Mouse (Mus musculus): ENCODE data around the gene Rpl38.
"Not testable (repeated sequence)": the region's sequence is repeated elsewhere in the genome, so short reads cannot be mapped to it uniquely, and the experiment has no call there.

The Rpl38 gene

DNA sequence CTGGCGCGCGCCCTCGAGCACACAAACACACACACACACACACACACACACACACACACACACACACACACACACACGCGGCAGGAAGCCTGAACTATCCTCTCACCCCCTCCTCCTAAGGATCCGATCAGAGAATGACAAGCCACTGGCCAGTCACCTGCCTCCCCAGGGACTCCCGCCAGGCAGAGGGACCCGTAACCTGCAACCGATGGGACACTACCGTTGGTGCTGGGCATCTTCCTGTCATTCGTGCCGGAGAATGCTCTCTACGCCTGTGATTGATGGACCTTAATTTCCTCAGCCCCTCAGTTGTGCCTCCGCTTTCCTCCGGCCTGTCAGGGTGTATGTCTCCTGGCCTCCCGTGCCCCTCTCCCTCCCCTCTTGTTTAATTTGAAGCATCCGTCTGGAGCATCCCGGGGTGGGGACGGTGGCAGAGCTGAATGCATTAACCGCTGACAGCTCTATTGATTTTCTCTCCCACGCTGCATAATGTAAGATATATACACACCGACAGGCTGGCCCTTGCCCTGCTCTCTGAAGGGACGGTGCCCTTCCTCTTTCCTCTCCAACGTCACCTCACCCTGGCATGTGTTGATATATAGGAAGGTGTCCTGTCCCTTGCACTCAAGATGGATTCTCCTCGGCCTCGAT lies 11.2 kb upstream of the Rpl38 start:
- DNase-seq (ENCODE audit: low read depth) = no peak

DNA sequence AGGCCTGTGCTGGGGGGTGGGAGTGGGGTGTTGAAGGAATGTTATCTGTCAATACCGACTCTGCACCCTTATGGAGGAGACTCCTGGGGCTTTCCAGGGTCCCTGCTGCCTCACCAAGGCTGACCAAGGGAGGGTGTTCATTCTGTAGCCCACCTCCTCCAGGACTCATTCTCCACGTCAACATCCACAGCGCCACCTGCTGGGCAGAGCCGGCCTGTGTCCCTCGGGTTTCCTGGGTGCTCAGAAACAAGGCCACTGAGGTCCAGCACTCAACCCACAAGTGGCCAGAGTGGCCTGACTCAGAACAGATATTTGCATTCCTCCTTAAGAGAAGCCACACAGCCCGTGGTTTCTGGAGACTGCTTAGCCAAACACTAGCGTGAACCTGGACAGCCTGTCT lies 10.6 kb upstream of the Rpl38 start:
- peak; percentile 76 for DNase-seq (ENCODE audit: low read depth)

DNA sequence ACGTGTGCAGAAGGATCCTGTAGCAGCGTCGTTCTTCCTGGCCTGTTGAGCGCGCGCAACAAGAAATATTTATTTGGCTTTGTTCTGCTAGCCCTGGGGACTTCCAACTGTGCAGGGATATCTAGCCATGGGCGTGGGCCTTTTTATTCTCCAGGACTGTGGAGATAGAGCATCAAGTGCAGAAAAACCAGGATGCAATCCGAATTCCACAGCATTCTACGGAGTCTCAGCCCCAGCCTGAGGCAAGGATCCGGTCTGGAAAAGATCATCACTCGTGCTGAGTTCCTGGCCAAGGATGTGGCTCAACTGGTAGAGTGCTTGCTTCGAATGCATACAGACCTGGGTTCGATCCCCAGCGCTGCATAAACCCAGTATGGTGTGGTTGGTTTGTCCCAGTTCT lies 6.2 kb upstream of the Rpl38 start:
- DNase-seq (ENCODE audit: low read depth) = no peak

DNA sequence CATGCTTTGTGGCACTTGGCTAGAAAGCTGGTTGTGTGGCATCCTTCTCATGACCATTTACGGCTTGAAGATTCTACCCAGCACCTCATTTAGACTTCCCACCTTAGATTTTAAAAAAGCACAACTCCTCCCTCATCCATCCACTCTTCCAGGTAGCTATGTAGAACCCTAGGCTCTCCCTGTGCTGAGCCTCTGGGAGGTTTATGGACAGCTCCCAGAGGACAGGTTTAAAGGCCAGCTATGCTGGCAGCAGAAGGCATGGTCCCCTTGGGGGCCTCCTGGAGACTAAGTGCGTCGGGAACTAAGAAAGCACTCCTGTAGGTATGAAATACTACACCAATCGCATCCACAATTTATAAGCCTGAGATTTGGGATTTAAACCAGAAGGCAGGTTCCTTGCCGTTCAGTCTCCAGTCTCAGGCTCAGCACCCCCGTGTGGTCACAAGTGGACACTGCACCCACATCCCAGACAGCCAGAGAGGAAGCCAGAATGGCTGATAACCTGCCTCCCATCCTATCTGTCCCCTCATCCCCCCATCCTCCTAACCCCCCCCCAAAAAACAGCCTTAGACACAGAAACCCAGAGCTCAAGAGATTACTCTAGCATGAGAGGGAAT lies 5.5 kb upstream of the Rpl38 start:
- peak; percentile 74 for DNase-seq (ENCODE audit: low read depth)

DNA sequence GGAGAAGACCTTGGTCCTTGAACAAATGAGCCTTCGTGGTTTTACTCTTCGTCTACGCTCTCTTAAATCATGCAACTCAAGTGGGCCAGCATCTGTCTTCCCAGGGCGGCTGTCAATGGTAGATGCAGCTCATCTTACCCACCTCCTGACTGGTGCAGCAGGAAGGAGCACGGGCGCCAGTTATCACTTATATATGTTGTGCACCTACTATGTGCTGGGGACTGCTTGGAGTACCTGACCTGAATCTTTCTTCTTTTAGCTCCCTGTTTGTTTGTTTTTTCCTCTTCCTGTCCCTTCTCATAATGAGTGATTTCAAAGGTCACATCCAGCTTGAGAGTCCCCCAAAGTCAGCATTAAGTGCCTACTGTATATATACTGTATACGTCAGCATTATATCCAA lies 4.2 kb upstream of the Rpl38 start:
- no peak for DNase-seq (ENCODE audit: low read depth)

DNA sequence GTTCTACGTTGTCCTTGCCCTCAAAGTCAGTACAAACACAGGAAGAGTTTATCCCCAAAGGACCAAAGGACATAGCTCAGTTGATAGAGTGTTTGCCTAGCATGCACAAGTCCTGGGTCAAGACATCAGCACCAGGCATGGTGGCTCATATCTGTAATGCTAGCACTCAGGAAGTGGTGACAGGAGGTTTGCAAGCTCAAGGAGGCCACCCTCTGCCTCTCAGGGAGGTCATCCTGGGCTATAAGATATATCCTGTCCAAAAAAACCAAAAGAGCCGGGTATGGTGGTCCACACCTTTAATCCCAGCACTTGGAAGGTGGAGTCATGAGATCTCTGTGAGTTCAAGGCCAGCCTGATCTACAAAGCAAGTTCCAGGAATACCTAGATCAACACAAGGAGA lies 2.9 kb upstream of the Rpl38 start:
- DNase-seq (ENCODE audit: low read depth) = no peak

DNA sequence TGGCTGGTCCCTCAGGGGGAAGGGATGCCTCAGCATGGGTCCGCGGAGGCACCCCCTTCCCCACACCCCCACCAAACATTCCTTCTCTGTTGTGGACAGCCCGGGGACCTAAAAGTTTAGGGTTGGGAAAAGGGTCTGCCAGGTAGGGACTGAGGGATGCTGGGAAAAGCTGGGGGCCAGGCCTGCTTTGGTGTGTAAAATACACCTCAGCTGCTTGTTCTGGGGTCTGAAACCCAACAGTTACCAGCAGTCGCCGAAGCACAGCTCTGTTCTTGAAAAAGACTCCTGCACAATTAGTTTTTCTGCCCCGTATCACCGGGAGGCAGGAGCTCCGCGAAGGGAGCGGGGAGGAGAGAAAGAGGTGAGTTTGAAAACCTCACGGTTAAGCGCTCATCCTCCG lies 1.5 kb upstream of the Rpl38 start:
- no peak for DNase-seq (ENCODE audit: low read depth)

DNA sequence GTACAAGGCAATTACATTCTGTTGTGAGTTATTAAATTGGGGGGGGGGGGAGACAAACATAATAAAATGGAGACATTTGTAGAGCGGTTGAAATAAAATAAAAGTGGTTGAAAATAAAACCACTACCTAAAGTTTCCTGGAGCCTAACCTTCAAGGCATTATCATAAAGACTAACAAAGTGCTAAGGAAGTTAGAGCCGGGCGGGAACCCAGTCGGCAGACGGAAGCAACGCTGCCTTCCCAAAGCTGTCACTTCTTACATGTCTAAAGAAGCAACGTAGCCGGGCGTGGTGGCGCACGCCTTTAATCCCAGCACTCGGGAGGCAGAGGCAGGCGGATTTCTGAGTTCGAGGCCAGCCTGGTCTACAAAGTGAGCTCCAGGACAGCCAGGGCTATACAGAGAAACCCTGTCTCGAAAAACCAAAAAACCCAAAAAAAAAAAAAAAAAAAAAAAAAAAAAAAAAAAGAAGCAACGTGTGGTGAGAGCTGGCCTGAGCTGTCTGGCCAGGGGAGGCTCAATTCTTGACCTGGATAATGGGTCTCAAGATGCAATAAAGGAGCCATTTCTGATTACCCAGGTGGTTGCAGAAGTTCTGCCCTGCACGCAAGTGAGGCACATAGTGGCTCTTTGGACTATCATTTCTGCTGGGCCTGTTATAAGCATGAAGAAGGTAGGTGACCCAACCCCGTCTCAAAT lies 940 bp upstream of the Rpl38 start:
- DNase-seq (ENCODE audit: low read depth) = no peak

DNA sequence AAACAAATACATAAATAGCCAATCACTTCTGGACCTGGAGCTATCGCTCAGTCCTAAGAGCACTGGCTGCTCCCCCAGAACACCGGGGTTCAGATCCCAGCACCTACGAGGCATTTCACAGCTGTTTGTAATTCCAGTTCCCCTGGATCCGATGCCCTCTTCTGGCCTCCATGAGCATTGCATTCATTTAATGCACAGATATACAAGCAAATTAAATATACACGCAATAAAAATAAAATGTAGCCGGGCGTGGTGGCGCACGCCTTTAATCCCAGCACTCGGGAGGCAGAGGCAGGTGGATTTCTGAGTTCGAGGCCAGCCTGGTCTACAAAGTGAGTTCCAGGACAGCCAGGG lies 415 bp upstream of the Rpl38 start:
- DNase-seq (ENCODE audit: low read depth) = peak; percentile 71

DNA sequence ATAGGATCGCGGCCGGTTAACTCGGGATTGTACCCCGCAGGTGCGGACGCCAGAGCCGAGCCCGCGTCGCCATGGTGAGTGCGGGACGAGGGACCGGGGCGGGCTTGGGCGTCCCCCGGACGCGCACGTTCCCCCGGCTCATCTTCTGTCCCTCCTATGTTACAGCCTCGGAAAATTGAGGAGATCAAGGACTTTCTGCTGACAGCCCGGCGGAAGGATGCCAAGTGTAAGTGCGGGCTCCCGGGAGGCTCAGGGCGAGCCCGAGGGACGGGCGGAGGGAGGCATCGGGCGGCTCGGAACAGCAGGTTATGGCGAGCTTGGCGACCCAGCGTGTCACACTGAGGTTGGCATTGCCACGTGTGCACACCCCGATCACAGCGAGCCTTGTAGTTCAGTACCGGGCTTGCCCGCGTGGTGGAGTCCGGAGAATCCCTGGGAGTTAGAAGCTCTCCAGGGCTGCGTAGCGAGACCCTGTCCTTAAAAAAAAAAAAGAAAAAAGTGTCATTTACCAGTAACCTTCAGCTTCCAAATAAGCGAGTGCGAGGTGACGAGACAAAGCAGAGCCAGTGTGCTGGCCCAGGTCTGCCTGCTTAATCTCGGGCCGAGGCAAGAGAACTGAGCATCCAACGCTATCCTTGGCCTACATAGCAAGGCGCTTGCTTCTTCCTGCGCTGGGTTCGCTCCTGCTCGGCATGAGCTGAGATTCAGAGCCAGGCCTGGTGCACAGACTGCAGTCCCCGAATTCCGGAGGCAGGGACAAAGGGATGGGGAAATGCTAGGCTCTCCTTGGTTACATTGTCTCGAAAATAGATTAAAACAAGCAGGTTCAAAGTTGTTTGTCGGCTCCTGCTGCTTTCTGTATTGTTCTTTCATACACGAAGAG lies 658 bp downstream of the Rpl38 start:
- DNase-seq (ENCODE audit: low read depth) = peak; percentile 85

DNA sequence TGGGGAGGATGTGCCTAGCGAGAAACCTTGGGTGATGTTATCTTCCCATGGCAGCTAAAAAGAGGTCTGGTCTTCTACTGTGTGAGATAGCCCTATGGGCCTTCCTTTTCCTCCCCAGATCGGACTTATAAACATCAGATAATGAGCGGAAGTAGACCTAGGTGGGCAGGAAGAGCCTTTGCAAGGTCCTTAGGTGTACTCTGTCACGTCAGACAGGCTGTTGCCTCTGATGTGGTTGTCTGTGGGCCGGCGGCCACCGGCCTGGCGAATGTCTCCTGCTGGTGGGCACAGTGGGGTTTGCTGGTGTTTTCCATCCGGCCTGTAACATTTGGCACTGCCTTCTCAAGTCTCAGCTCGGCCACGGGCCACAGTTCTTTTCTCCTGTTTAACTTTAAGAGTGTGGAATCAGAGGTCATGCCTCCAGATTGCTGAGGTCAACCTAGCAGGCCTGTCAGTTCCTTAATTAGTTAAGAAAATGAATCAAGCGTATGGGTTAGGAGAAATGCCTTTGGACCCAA lies 1.4 kb downstream of the Rpl38 start:
- DNase-seq (ENCODE audit: low read depth) = peak; percentile 52

DNA sequence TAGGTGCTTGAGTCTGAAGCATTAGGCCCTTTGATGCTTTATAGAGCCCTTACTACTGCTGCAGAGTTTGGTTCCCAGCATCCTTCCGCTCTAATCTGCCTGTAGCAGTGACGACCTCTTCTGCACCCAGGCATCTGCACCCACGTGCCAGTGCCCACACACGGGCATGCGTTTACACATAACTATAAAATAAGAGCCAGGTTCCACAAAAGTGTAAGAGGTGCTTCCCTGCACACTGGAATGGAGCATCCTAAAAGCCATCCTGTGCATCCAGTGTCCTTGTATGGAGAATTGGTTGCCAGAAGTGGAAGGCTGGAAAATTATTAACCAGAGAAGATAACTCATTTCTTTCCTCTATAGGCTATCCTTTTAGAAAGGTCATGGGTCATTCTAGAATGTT lies 2.8 kb downstream of the Rpl38 start:
- no peak for DNase-seq (ENCODE audit: low read depth)

DNA sequence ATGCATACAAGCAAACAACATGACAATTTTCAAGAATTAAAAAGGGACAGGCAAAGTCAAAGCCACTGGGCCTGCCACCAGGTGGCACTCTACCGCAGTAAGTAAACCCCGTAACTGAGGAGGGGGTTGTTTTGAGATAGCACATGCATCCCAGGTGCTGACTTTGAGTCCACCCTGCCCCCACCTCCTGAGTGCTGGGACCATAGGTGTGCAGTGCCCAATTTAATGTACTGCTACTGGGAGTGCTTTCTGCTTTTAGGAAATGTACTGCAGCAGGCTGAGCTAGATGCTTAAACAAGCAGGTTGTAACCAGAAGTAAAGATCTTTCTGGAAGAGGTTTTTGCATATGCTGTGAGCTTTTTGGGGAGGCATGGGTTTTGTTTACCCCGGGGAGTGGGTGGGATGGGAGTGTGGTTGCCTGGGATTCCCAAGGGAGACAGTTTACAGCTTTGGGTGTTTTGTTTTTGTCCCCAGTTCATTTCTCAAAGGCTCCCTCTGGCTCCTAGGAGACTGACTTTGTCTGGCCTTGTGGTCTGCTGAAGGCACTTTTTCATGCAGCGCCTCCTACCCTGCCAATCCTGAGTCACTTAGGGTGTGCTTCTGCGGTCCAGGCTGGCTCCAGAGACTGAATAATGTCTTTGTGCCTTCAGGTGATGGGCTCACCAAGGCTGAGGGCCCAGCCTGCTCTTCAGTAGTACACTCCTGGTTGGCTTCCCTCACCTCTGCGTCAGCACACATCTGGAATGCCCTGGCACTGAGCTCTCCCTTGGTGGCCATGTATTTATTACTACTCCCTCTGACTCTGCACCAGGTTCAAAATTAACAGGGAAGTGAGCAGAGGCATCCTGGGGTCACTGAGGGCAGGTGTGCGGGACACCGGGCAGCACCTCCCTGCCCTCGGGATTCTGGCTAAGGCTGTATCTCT lies 4.7 kb downstream of the Rpl38 start:
- DNase-seq (ENCODE audit: low read depth) = peak; percentile 78

DNA sequence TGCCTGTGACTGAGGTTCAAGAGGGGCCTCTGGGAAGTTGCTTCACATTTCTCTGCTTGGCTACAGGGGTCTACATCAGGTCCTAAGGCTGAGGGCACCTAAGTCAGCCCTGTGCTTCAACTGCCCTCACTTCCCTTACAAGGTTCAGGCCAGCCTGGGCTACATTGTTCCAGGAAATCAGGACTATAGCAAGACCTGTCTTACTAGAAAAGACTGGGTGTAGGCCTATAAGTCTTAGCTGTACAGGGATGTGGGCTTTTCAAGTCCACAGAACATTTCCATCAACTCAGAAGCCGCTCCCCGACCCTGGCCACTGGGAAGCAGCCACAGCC lies 5.4 kb downstream of the Rpl38 start:
- DNase-seq (ENCODE audit: low read depth) = no peak

DNA sequence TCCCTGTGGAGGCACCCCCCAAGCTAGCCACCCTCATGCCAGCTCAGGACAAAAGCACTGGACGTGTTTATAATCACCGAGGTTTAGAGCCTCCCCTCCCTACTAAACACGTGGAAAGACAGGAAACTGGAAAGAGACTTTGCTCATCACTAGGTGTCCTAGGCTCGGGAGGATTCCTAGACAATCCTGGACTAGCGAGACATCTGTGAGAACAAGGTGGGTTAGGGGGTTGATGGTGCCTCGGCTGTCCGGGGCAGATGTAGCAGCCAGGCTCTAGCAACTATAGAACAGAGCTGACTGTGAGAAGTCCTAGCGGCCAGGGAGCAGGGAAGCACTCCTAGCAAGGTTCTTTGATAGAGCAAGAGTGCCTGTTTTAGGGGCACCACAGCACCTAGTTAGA lies 5.9 kb downstream of the Rpl38 start:
- DNase-seq (ENCODE audit: low read depth) = no peak

DNA sequence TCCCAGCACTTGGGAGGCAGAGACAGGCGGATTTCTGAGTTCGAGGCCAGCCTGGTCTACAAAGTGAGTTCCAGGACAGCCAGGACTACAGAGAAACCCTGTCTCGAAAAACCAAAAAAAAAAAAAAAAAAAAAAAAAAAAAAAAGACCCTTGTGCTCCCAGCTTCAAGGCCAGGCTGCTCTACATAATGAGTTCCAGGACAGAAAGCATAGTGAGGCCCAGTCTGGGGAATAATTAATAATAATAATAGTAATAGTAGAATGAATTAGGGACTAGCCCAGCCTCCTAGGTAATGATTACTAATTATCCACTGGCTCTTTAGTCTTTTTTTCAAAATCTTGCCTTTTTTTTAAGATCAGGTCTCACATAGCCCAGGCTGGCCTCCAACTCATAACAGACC lies 6.5 kb downstream of the Rpl38 start:
- DNase-seq (ENCODE audit: low read depth) = not testable (repeated sequence)

DNA sequence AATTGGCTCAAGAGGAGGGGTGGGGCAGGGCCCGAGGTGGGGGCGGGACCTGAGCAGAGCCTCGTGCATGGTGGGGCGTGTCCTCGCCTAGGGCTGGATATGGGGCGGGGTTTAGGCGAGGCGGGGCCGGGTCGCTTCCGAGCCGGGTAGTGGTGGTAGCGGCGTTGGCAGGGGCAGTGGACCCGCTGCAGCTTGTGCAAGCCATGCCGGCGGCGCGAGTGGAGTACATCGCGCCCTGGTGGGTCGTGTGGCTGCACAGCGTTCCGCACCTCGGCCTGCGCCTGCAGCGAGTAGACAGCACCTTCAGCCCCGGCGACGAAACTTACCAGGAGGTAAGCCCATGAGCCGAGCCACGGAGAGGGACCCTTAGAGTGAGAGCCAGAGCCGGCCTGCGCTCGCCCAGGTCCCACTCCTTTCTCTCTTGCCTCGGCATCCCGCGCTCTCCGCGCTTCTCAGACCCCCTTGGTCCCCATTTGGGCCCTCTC lies 7.1 kb downstream of the Rpl38 start, which contains the start of gene Ttyh2:
Ttyh2 (plus strand) TSS at position 91 of the 485 bp plus-strand sequence.
- peak; percentile 71 for DNase-seq (ENCODE audit: low read depth)

DNA sequence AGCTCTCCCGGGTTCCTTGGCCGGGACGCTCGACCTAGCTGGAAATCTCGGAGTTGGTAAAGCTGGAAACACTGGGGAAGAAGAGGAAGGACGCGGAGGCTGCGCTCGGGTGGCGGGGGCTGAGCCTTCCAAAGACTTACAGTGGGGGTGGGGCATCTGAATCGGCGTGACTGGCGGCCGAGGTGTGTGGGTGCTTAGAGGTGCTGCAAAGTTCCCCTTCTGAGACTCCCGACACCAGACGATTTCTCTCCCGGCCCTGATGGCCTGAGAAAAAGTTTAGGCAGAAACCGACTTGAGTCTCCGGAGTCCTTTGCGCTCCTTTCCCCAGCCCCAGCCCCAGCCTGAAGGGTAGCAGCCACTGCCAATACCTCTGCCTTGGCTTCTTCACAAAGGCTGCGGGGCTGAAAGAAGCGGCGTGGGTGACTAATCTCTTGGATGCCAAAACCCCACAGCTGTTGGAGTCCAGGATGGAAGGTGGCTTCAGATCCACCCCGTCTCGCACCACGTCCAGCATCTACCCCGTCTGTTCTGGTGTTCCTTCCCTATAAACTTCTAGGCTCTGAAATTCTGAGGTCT lies 7.6 kb downstream of the Rpl38 start:
- DNase-seq (ENCODE audit: low read depth) = no peak

DNA sequence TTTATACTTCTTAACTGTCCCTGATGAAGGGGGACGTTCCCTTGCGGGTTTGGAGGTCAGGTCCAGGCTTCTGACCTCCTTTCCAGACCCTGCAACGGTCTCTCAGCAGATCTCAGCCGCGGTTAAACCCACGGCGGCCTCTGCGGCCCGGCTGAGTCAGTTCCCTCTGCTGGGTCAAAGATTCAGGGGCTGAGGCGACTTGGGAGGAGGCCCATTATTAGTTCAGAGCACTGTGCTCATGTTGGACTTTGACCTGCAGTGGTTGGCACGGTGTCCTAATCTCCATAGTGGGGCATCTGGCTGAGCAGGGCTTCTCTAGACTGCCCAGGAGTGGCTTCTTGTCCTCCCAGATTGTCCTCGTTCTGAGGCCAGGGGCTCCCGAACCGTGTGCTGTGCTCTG lies 8.1 kb downstream of the Rpl38 start:
- no peak for DNase-seq (ENCODE audit: low read depth)

DNA sequence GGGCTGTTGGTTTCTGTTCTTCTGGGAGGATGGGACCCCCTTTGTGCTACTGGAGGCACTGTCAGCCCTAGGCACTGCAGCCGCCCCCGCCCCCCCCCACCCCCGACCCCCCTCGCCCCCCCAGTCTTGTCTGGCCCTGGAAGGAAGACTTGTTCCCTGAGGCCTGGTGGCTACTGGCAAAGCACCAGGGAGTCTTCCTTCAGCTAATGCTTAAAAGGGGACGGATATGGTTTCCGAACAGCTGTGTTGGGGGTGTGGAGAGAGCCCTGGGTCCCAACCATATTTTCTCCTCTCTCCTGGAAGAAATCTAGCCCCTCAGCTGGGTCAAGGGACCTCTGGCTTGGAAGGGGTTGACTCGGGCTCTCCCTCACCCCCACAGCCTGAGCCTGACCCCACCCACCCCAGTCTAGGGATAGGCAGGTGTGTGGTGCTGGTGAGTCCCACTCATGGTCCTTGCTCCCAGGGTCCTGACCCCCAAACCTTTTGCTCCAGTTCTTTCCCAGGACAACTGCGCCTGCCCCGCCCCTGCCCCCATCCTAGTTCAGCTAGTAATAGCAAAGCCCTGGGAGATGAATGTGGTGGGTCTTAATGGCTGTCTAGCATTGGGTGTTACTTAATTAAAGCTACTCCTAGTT lies 8.7 kb downstream of the Rpl38 start:
- no peak for DNase-seq (ENCODE audit: low read depth)
